Mouse (Mus musculus): ENCODE measurements at regions not wholly inside any gene's neighbourhood (a gene's known extent, or its start where the extent isn't known, plus 50 kb on each side); places are given as distances from the start of the nearest gene placed in this dataset.

DNA sequence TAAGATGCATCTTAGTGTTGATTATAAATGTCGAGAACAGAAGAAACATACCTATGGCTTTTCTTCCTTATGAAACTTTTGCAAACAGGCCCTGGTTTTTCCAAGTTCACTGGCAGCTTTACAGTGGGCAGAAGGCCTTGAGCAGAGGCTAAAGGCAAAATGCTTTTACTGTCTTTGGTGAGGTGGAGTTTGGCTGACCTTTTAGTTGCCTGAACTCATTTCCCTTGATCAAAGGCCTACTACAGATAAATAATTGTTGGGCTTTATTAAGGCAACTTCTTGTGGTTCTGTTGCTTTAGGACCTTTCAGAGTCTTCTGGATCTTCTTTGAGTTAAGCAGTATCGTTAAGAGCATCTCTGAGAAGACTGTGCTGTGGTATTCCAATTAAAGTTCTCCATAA lies 94.6 kb upstream of the Arhgap20 start:
- Histone ChIP-seq H3K27ac (ENCODE audit: insufficient read depth, low read length) (no peak overlapping the region), H3K36me3 (ENCODE audit: control insufficient read depth, insufficient read depth, low read length) (no peaks in the 10 kb centered on the region), H3K4me1 (ENCODE audit: control insufficient read depth, insufficient read depth, insufficient read length) (no peaks in the 10 kb centered on the region), H3K27me3 (ENCODE audit: control insufficient read depth, insufficient read depth, low read length) (no peaks in the 10 kb centered on the region), H3K4me3 (ENCODE audit: extremely low read depth, insufficient read depth, insufficient read length) (no peak overlapping the region)
- DNase-seq (ENCODE audit: low read depth in 1 of 2, low spot score in 2 of 2) = no peak
- TF ChIP-seq POLR2A (IDR thresholded peaks at IDR 0.05; ENCODE audit: low read depth, low read length) (no peak), CTCF (IDR thresholded peaks at IDR 0.05; ENCODE audit: extremely low read depth, insufficient read depth, insufficient read length, insufficient replicate concordance) (no peak)
- WGBS = 88% methylated on average over 2 of the region's 2 CpGs

DNA sequence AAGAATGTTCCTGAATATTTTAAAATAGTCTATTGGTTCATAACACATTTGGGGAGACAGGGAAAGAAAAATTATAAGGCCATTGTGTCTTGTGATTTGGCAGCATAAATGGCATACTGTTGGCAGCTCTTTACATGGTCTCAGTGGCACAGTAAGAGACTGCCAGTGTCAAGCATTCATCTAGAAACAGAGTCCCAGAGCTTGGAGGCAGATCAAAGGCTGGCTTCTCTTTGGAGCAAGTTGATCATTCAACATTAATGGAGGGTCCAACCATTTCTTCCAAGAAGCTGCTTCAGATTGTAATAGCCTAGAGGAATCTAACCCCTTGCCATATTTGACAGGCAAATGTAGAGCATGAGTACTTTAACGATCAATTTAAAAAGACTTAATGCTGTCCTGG lies 78.6 kb upstream of the Arhgap20 start:
- no peak for DNase-seq (ENCODE audit: low read depth in 1 of 2, low spot score in 2 of 2)
- Histone ChIP-seq H3K4me3 (ENCODE audit: extremely low read depth, insufficient read depth, insufficient read length) (no peak overlapping the region), H3K27ac (ENCODE audit: insufficient read depth, low read length) (no peak overlapping the region), H3K4me1 (ENCODE audit: control insufficient read depth, insufficient read depth, insufficient read length) (no peaks in the 10 kb centered on the region), H3K27me3 (ENCODE audit: control insufficient read depth, insufficient read depth, low read length) (no peaks in the 10 kb centered on the region), H3K36me3 (ENCODE audit: control insufficient read depth, insufficient read depth, low read length) (no peaks in the 10 kb centered on the region)
- WGBS = 80% methylated on average over 1 of the region's 1 CpGs
- TF ChIP-seq CTCF (IDR thresholded peaks at IDR 0.05; ENCODE audit: extremely low read depth, insufficient read depth, insufficient read length, insufficient replicate concordance) (no peak), POLR2A (IDR thresholded peaks at IDR 0.05; ENCODE audit: low read depth, low read length) (no peak)

DNA sequence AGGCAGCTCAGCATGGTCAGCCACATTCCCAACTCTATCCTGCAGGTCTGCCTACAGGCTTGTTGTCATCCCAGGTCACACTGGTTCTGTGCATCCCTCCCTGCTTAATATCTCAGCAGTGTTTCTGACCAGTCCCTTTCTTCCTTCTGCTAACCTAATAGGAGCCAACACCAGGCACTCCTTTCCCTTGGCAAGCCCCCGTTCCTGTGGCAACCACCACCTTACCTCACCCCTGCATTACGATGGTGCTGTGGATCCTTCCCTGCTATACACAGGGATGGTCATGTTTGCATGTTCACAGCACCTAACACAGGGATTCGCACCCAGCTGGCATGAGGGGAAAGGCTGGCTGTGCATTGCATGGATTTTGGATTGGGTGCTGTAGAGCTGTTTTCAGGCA lies 50.8 kb upstream of the Arhgap20 start:
- no peak overlapping the region for H3K4me3 ChIP-seq (ENCODE audit: extremely low read depth, insufficient read depth, insufficient read length)
- no peaks in the 10 kb centered on the region for H3K4me1 ChIP-seq (ENCODE audit: control insufficient read depth, insufficient read depth, insufficient read length)
- no peaks in the 10 kb centered on the region for H3K36me3 ChIP-seq (ENCODE audit: control insufficient read depth, insufficient read depth, low read length)
- no peaks in the 10 kb centered on the region for H3K27me3 ChIP-seq (ENCODE audit: control insufficient read depth, insufficient read depth, low read length)
- WGBS = 83% methylated on average over 3 of the region's 3 CpGs
- no peak for DNase-seq (ENCODE audit: low read depth in 1 of 2, low spot score in 2 of 2)
- TF ChIP-seq POLR2A (IDR thresholded peaks at IDR 0.05; ENCODE audit: low read depth, low read length) (no peak), CTCF (IDR thresholded peaks at IDR 0.05; ENCODE audit: extremely low read depth, insufficient read depth, insufficient read length, insufficient replicate concordance) (no peak)
- no peak overlapping the region for H3K27ac ChIP-seq (ENCODE audit: insufficient read depth, low read length)

Measured in spleen, adult 2 months (tissue).